Comparison of ENCODE assay signal across 23 mouse cellular contexts in genomic region chr6:16283328-16284072, GRCm38 (mm10).
DNase-seq lines count a peak whose midpoint lies in the region; ATAC-seq and TF ChIP-seq lines count a peak whose summit lies in the region.
"Had no signal": no experiment of that assay in that cellular context is flagged by ENCODE, and none has a peak within 500 bp of the region (broad histone marks: within the 10 kb centered on the region; RNA-seq: fewer than 3 reads in every experiment).

No protein-coding gene starts in this region.

- peaks cover 9% of the 10 kb centered on the region; the same call in 1 of the 2 replicates for H3K4me1 ChIP-seq in forebrain, embryonic 12.5 days
- peaks cover 9% of the 10 kb centered on the region for H3K4me1 ChIP-seq in forebrain, embryonic 10.5 days
- 0 out of 2 replicates have a peak, but pooled peaks cover 5% of the 10 kb centered on the region for H3K4me1 ChIP-seq in forebrain, embryonic 14.5 days (ENCODE audit: control insufficient read depth, insufficient read depth, low read length)
- no peaks in the 10 kb centered on the region for H3K4me1 ChIP-seq in lung, postnatal 0 days (ENCODE audit: insufficient read depth, low read depth, low read length)
- H3K4me1 ChIP-seq: embryonic facial prominence, embryonic 13.5 days; heart, embryonic 15.5 days; hindbrain, embryonic 13.5 days had no signal

- WGBS in forebrain, embryonic 12.5 days = 33% methylated on average over 8 of the region's 8 CpGs
- WGBS in forebrain, embryonic 10.5 days = 45% methylated on average over 8 of the region's 8 CpGs
- WGBS in forebrain, embryonic 14.5 days = 28% methylated on average over 8 of the region's 8 CpGs
- WGBS in lung, postnatal 0 days = 62% methylated on average over 8 of the region's 8 CpGs

- H3K4me2 ChIP-seq in forebrain, embryonic 12.5 days = no peak overlapping the region
- H3K4me2 ChIP-seq in forebrain, embryonic 14.5 days (ENCODE audit: low read length) = no peak overlapping the region
- no peak overlapping the region for H3K4me2 ChIP-seq in lung, postnatal 0 days (replicated peaks; ENCODE audit: low read depth, low read length)
- H3K4me2 ChIP-seq: embryonic facial prominence, embryonic 13.5 days; heart, embryonic 11.5 days; heart, embryonic 15.5 days; hindbrain, embryonic 13.5 days had no signal

- no peak overlapping the region for H3K27ac ChIP-seq in forebrain, embryonic 12.5 days
- no peak overlapping the region for H3K27ac ChIP-seq in forebrain, embryonic 10.5 days
- no peak overlapping the region for H3K27ac ChIP-seq in forebrain, embryonic 14.5 days (ENCODE audit: low read depth, low read length)
- H3K27ac ChIP-seq in lung, postnatal 0 days (ENCODE audit: low read length) = no peak overlapping the region
- H3K27ac ChIP-seq: embryonic facial prominence, embryonic 13.5 days; heart, adult 2 months; heart, embryonic 15.5 days; hindbrain, embryonic 13.5 days; hindbrain, postnatal 0 days had no signal

- no peak for TF ChIP-seq EP300 in lung, postnatal 0 days (IDR thresholded peaks at IDR 0.05)

- no peak overlapping the region for H3K9ac ChIP-seq in forebrain, embryonic 12.5 days
- H3K9ac ChIP-seq in forebrain, embryonic 14.5 days (ENCODE audit: low read length) = no peak overlapping the region
- no peak overlapping the region for H3K9ac ChIP-seq in lung, postnatal 0 days (replicated peaks; ENCODE audit: low read depth)
- H3K9ac ChIP-seq: embryonic facial prominence, embryonic 13.5 days; heart, embryonic 15.5 days; hindbrain, embryonic 13.5 days had no signal

- no peaks in the 10 kb centered on the region for H3K36me3 ChIP-seq in forebrain, embryonic 12.5 days (replicated peaks)
- no peaks in the 10 kb centered on the region for H3K36me3 ChIP-seq in forebrain, embryonic 10.5 days (replicated peaks)
- no peaks in the 10 kb centered on the region for H3K36me3 ChIP-seq in forebrain, embryonic 14.5 days (ENCODE audit: control insufficient read depth, insufficient read depth, low read length)
- no peaks in the 10 kb centered on the region for H3K36me3 ChIP-seq in lung, postnatal 0 days (ENCODE audit: insufficient read depth, low read length)
- H3K36me3 ChIP-seq: embryonic facial prominence, embryonic 13.5 days; G1E; heart, embryonic 15.5 days; hindbrain, embryonic 13.5 days had no signal

- peak; percentile 63; the same call in 1 of the 2 replicates for ATAC-seq in forebrain, embryonic 12.5 days (ENCODE audit: low FRiP score)
- no peak for ATAC-seq in forebrain, embryonic 14.5 days
- no peak for ATAC-seq in lung, postnatal 0 days
- ATAC-seq: activated CD4-positive, CD25-positive, alpha-beta regulatory T cell, adult 4 months; hindbrain, postnatal 0 days had no signal

- no peak overlapping the region for H3K4me3 ChIP-seq in forebrain, embryonic 12.5 days (replicated peaks)
- H3K4me3 ChIP-seq in forebrain, embryonic 10.5 days = no peak overlapping the region
- H3K4me3 ChIP-seq in forebrain, embryonic 14.5 days (ENCODE audit: low read depth, low read length) = no peak overlapping the region
- no peak overlapping the region for H3K4me3 ChIP-seq in lung, postnatal 0 days (ENCODE audit: low read depth, low read length)
- H3K4me3 ChIP-seq: embryonic facial prominence, embryonic 13.5 days; heart, adult 2 months; heart, embryonic 15.5 days; hindbrain, embryonic 13.5 days had no signal

- no peaks in the 10 kb centered on the region for H3K9me3 ChIP-seq in forebrain, embryonic 12.5 days
- H3K9me3 ChIP-seq in forebrain, embryonic 10.5 days = no peaks in the 10 kb centered on the region
- H3K9me3 ChIP-seq in forebrain, embryonic 14.5 days (replicated peaks; ENCODE audit: control insufficient read depth, low read length) = no peaks in the 10 kb centered on the region
- no peaks in the 10 kb centered on the region for H3K9me3 ChIP-seq in lung, postnatal 0 days (ENCODE audit: low read length)
- H3K9me3 ChIP-seq: embryonic facial prominence, embryonic 13.5 days; G1E; heart, embryonic 15.5 days; hindbrain, embryonic 13.5 days had no signal

- DNase-seq in forebrain, embryonic 10.5 days (ENCODE audit: extremely low spot score, low spot score) = no peak
- DNase-seq in ES-CJ7 (ENCODE audit: low read depth, low spot score) (peak; percentile 51), R1 (ENCODE audit: low read depth, low spot score) (peak; percentile 86)
- DNase-seq in forebrain, embryonic 14.5 days (ENCODE audit: low spot score) = peak; percentile 40
- DNase-seq in lung, postnatal 14 days = no peak
- DNase-seq in lung, postnatal 0 days (ENCODE audit: low spot score) = no peak
- DNase-seq: adrenal gland, postnatal 14 days; cerebellum, adult 11 months; cerebellum, adult 8-10 months; cerebellum, postnatal 14 days; gastrocnemius, postnatal 14 days; heart, adult 2 months; heart, postnatal 14 days; kidney, adult 11 months had no signal

- no peaks in the 10 kb centered on the region for H3K27me3 ChIP-seq in forebrain, embryonic 12.5 days
- H3K27me3 ChIP-seq in forebrain, embryonic 10.5 days (ENCODE audit: poor library complexity, severe bottlenecking) = no peaks in the 10 kb centered on the region; the same call in 1 of the 2 replicates
- no peaks in the 10 kb centered on the region for H3K27me3 ChIP-seq in forebrain, embryonic 14.5 days (replicated peaks; ENCODE audit: control insufficient read depth, insufficient read depth, low read length)
- H3K27me3 ChIP-seq in lung, postnatal 0 days (replicated peaks; ENCODE audit: insufficient read depth, low read length) = no peaks in the 10 kb centered on the region
- H3K27me3 ChIP-seq: CH12.LX; embryonic facial prominence, embryonic 13.5 days; heart, embryonic 15.5 days; hindbrain, embryonic 13.5 days had no signal

- TF ChIP-seq CTCF in lung, postnatal 0 days (IDR thresholded peaks at IDR 0.05) = no peak

Comparison
In these comparisons a context has a peak if more than half of its experiments do, and no peak if none do; other contexts are left out.
1. DNase-seq: peak in ES-CJ7 (single experiment), R1 (single experiment) and forebrain, embryonic 14.5 days (single experiment); none in forebrain, embryonic 10.5 days (single experiment), lung, postnatal 14 days (single experiment) and lung, postnatal 0 days (single experiment).